Mouse (Mus musculus): ENCODE measurements around the gene Zfp61.

GRCm38 (mm10) chr7:24325675-24326128 lies 24.7 kb upstream of the Zfp61 start:
- no peak for TF ChIP-seq POLR2A (IDR thresholded peaks at IDR 0.05; ENCODE audit: low read depth, low read length)
- no peak for TF ChIP-seq CTCF (IDR thresholded peaks at IDR 0.05; ENCODE audit: extremely low read depth, insufficient read length, insufficient replicate concordance, low read depth, low read length)

Measured in small intestine, adult 2 months (tissue).